Mouse (Mus musculus): ENCODE measurements around the gene Khk.

Khk gene

GRCm38 (mm10) chr5:30944956-30945781, 23.9 kb downstream of the Khk start, which contains the start of gene Cgref1:
Cgref1 (minus strand) TSS chr5:30945591.
- peak; percentile 77 for DNase-seq

DNA sequence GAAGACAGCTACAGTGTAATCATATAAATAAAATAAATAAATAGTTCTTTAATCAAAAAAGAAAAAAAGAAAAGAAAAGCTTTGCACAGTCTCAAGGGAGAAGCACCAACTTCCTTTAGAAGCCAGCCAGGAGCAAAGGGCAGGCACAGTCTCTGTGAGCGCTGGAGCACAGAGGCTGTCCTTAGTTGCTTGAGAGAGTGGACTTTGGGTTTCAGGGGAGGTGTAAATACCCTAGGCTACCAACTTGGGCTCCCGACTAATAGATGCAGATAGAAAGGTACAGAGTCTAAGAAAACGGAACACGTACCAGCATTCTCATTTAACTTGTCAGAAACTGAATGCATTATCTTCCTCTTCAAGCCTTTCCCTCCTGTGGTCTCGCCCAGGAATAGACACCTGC, 27.4 kb downstream of the Khk start:
- DNase-seq, result no peak

DNA sequence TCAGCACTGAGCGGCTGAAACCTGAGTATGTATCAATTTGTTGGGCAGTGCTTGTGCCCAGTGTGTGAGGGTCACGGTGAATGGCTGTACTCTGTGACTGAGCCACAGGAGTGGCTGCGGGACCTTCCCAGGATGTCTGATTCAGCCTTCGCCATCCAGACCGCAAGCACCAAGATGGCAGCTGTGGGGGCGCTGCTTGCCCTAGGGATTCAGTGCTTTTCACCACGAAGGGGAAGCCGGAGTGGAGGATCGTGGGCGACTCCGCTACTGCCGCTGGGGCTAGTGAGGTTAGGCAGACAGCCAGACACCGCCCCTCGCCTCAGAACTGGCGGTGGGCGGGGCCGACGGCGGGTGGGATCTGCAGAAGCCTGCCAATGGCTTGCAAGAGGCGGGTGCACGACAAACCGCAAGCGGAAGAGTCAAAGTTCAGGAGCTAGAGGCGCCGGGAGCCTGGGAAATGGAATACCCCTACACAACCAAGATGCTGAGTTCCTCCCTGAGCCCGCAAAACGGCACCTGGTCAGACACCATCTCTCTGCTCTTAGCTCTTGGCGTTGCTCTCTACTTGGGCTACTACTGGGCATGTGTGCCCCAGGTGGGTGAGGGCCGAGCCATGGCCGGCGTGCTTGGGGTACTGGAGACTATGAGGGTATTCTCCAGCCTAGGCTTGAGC, 28.6 kb downstream of the Khk start:
- DNase-seq, result peak; percentile 94

- no peak for DNase-seq
Observed at GRCm38 (mm10) chr5:30950451-30950850, 29.2 kb downstream of the Khk start.

DNA sequence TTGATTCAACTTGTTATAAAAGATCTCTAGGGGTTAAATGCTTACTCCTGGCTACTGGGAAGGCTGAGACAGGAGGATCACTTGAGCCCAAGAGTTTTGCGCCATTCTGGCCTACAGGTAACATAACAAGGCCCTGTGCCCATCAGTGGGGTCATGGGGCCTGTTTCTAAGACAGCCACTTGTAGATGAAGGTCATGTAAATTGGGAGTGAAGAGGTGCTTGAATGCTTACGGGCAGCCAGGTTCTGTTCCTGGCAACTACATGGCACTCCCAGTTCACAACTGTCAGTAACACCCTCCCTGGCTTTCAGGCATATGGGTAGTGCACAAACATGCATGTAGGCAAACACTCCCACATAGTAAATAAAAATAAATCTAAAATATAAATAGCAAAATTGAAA, 29.7 kb downstream of the Khk start:
- no peak for DNase-seq

GRCm38 (mm10) chr5:30951706-30952105, 30.5 kb downstream of the Khk start:
- DNase-seq, result no peak

- DNase-seq, result no peak
Observed at GRCm38 (mm10) chr5:30952551-30952950, 31.3 kb downstream of the Khk start.

DNA sequence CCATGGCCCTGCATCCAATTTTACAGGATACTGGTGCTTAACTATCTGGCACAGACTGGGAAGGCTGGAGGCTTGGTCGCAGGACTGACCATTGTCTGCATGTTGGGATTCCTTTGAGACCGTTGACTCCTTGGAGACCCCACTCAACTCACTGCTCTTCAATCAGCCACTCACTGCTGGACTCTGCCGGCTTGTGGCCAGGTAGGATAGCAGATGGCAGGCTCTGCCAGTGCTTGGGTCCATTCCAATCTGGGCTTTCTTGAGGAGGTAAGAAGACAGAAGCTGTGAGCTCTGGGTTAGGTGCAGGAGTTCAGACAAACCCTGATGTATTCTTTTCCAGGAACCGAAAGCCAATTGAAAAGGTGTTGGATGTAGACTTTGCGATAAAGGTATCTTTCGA, 32.8 kb downstream of the Khk start:
- no peak for DNase-seq

DNA sequence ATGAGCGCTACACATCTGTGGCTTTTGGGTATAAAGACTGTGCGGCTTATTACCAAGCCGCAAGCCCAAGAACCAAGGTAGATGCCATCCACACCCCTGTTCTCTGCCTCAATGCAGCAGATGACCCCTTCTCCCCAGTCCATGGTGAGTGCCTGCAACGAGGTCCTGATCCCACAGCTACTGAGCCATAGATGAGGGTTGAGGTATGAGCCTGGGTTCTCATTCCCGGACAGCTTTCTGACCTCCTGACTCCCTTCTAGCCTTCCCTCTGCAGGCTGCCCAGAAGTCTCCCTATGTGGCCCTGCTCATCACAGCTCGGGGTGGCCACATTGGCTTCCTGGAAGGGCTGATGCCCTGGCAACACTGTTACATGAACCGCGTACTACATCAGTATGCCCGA, 33.3 kb downstream of the Khk start:
- DNase-seq, result no peak

- DNase-seq, result no peak
Observed at GRCm38 (mm10) chr5:30955751-30956150, 34.5 kb downstream of the Khk start.

DNA sequence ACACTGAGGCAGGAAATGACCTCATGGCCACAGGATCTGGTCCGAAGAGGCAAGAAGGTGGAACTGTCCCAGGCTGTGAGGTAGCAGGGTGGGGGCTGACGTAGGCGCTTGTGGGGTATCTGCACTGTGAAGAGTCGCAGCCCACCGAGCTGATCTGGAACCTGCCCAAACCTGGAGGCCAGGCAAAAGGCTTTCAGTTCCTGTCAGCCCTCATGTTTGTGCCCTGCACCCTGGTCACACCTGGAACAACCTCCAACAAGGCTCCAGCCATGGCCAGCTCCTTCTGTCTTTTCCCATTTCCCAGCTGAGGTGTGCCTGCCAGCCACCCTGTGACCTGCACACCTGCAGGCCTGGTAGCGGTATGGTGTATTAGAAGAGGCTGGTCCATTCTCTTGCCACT, 36.7 kb downstream of the Khk start:
- DNase-seq, result no peak

DNA sequence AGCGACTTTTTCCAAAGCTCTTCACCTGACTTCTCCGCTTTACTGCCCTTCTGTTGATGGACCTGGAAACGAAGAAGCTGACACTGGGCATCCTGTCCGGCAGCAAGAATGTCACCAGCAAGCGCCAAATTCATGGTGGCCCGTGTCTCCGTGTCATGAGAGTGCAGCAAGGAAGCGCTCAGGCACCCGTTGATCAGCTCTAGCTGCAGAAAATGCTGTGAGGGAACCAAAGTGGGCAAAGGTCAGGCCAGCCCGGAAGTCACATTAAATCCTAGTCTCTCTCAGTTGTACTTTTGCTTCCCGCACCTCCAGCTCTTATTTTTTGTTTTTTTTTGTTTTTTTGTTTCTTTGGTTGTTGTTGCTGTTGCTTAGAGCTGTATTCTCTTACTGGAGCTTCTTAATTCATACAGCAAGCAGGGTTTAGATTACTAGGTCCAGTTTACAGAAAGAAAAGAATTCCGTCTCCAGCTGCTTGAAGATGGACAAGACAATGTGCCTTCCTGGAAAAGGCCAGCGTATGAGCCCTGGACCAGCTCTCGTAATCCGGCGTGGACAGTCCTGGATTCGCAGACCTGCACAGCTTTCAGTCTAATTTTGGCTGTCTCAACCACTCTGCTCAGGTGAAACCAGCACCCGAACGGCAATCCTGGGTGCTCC, 38.1 kb downstream of the Khk start:
- no peak for DNase-seq

GRCm38 (mm10) chr5:30959966-30960501, 38.8 kb downstream of the Khk start, which contains the start of gene Preb:
Preb (minus strand) TSS chr5:30960361.
- peak; percentile 98 for DNase-seq

GRCm38 (mm10) chr5:30960814-30961213, 39.6 kb downstream of the Khk start:
- DNase-seq, result no peak

GRCm38 (mm10) chr5:30961545-30962505, 40.6 kb downstream of the Khk start:
- no peak for DNase-seq

GRCm38 (mm10) chr5:30963916-30964315, 42.7 kb downstream of the Khk start:
- no peak for DNase-seq

- DNase-seq, result no peak
Observed at GRCm38 (mm10) chr5:30966189-30966588, 45.0 kb downstream of the Khk start.

DNA sequence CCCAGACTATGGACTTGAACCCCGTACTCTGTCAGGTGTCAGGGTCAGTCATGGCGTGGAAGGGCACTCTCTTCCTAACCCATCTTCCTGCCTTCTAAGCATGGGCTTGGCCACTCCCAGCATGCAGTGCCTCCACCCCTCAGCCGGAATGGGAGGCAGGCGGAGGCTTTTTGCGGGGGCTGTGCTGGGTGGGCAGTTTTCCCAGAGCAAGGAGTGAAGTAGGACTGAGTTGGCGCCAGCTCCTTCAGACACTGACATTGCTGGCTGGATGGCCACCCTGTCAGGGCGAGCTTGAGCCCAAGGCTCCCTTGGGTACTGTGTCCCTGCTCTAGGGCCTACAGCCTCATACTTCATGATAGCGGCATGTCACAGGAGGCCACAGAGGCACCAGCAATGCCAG, 47.2 kb downstream of the Khk start, which contains the start of gene Tcf23:
TSS of gene Tcf23 (plus strand) at position 247 of the 400 bp plus-strand sequence.
- no peak for DNase-seq

DNA sequence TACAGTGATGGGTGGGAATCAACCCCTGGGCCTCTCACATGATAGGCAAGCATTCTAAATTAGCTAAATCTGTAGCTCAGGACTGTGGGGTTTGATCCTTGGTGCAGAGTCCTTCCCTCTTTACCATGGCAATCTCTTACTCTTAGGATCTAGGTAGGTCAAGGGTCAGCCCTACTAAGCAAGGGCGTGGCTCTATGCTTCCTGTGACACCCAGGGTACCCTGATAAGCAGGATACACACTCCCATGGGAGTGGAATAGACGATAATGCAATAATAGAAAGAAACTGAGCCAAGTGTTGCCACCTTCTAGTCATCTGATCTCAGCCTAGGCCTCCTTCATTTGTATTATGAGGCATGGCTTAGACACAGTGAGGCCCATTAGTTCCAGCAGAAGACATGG, 48.2 kb downstream of the Khk start:
- DNase-seq, result no peak

DNA sequence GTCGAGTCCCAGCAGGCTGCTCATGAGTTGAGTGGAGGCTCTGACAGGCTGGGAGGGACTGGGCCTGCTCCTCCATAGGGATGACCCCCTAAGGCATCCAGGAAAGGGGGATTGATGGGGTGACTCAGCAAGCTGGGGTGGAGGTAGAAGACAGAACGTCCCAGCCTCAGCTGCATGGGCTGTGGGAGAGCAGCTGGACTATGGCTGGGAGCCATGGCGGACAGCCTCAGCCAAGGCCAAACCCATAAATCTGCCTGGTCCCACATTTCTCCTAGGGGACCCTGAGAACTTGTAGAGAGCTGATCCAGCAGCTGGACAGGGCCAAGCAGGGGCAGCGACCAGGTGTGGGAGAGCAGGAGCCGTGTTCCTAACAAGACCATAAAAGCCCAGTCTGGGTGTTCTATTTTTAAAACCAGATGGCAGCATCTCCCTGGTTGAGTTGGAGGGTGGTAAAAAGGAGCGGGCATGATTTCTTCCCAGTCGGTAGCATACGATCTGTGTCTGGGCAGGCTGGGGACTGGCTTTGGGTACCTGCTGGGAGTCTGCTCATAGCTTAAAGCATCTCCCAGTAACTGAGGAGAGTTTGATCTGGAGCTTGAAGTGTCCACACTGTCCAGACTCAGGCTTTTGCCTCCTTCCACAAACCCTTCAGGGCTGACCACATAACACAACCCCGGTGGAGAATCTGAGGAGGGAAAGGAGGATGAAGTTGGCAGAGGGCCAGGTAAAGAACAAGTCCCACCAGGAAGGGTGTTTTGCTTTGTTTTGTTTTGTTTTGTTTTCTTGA, 53.8 kb downstream of the Khk start:
- no peak for DNase-seq
